Mouse (Mus musculus): ENCODE results near the gene Stard3. TPM values are rescaled to one million over a fixed set of nuclear protein-coding genes. Genes with fewer than 3 reads are reported as not detected.

Stard3 gene
- polyA plus RNA-seq, 1 experiment from 2014 or later: 54.5 TPM

GRCm38 (mm10) chr11:98331401-98331800, 26.8 kb upstream of the Stard3 start:
- WGBS: 45% methylated on average over 1 of the region's 1 CpGs
- Histone ChIP-seq H3K9me3 (replicated peaks) (no peaks in the 10 kb centered on the region), H3K36me3 (no peaks in the 10 kb centered on the region), H3K4me1 (peaks cover 49% of the 10 kb centered on the region), H3K27ac (replicated peaks) (no peak overlapping the region), H3K4me3 (no peak overlapping the region), H3K27me3 (ENCODE audit: low read depth, poor library complexity, severe bottlenecking) (peaks cover 100% of the 10 kb centered on the region)
- no peak for DNase-seq (ENCODE audit: low spot score)

GRCm38 (mm10) chr11:98332186-98332585, 26.0 kb upstream of the Stard3 start:
- H3K36me3 ChIP-seq: no peaks in the 10 kb centered on the region
- no peak overlapping the region for H3K27ac ChIP-seq (replicated peaks)
- peaks cover 43% of the 10 kb centered on the region for H3K4me1 ChIP-seq
- H3K27me3 ChIP-seq (ENCODE audit: low read depth, poor library complexity, severe bottlenecking): peaks cover 100% of the 10 kb centered on the region
- 81% methylated on average over 3 of the region's 3 CpGs for WGBS
- no peak overlapping the region for H3K4me3 ChIP-seq
- H3K9me3 ChIP-seq (replicated peaks): no peaks in the 10 kb centered on the region
- DNase-seq (ENCODE audit: low spot score): no peak

GRCm38 (mm10) chr11:98332841-98333240, 25.3 kb upstream of the Stard3 start:
- no peak for DNase-seq (ENCODE audit: low spot score)
- Histone ChIP-seq H3K27ac (replicated peaks) (no peak overlapping the region), H3K4me1 (peaks cover 37% of the 10 kb centered on the region), H3K27me3 (ENCODE audit: low read depth, poor library complexity, severe bottlenecking) (peaks cover 100% of the 10 kb centered on the region), H3K9me3 (replicated peaks) (no peaks in the 10 kb centered on the region), H3K4me3 (no peak overlapping the region), H3K36me3 (no peaks in the 10 kb centered on the region)
- WGBS: 77% methylated on average over 4 of the region's 4 CpGs

- no peak overlapping the region for H3K4me3 ChIP-seq
- no peaks in the 10 kb centered on the region for H3K9me3 ChIP-seq (replicated peaks)
- no peak for DNase-seq (ENCODE audit: low spot score)
- H3K27me3 ChIP-seq (ENCODE audit: low read depth, poor library complexity, severe bottlenecking): peaks cover 100% of the 10 kb centered on the region
- H3K4me1 ChIP-seq: peaks cover 33% of the 10 kb centered on the region
- no peaks in the 10 kb centered on the region for H3K36me3 ChIP-seq
- 79% methylated on average over 10 of the region's 10 CpGs for WGBS
- no peak overlapping the region for H3K27ac ChIP-seq (replicated peaks)
These were observed 24.9 kb upstream of the Stard3 start for GRCm38 (mm10) chr11:98333263-98333696.

GRCm38 (mm10) chr11:98333981-98334741, 24.0 kb upstream of the Stard3 start:
- no peak for DNase-seq (ENCODE audit: low spot score)
- Histone ChIP-seq H3K9me3 (replicated peaks) (no peaks in the 10 kb centered on the region), H3K36me3 (no peaks in the 10 kb centered on the region), H3K27me3 (ENCODE audit: low read depth, poor library complexity, severe bottlenecking) (peaks cover 100% of the 10 kb centered on the region), H3K4me3 (peak overlapping the region; percentile 39), H3K27ac (replicated peaks) (peak overlapping the region; percentile 33; the same call in 1 of the 2 replicates), H3K4me1 (peaks cover 33% of the 10 kb centered on the region)
- 4% methylated on average over 30 of the region's 41 CpGs for WGBS

GRCm38 (mm10) chr11:98335250-98335649, 22.9 kb upstream of the Stard3 start:
- H3K27ac ChIP-seq (replicated peaks): no peak overlapping the region
- peaks cover 100% of the 10 kb centered on the region for H3K27me3 ChIP-seq (ENCODE audit: low read depth, poor library complexity, severe bottlenecking)
- no peaks in the 10 kb centered on the region for H3K36me3 ChIP-seq
- DNase-seq (ENCODE audit: low spot score): no peak
- peaks cover 32% of the 10 kb centered on the region for H3K4me1 ChIP-seq
- WGBS: 10% methylated on average over 9 of the region's 9 CpGs
- no peak overlapping the region for H3K4me3 ChIP-seq
- no peaks in the 10 kb centered on the region for H3K9me3 ChIP-seq (replicated peaks)

GRCm38 (mm10) chr11:98336245-98337107, 21.7 kb upstream of the Stard3 start:
- H3K36me3 ChIP-seq: no peaks in the 10 kb centered on the region
- no peak for DNase-seq (ENCODE audit: low spot score)
- H3K4me1 ChIP-seq: peaks cover 32% of the 10 kb centered on the region
- H3K27ac ChIP-seq (replicated peaks): no peak overlapping the region
- H3K4me3 ChIP-seq: no peak overlapping the region
- H3K27me3 ChIP-seq (ENCODE audit: low read depth, poor library complexity, severe bottlenecking): peaks cover 100% of the 10 kb centered on the region
- WGBS: 18% methylated on average over 13 of the region's 13 CpGs
- no peaks in the 10 kb centered on the region for H3K9me3 ChIP-seq (replicated peaks)

- H3K36me3 ChIP-seq: no peaks in the 10 kb centered on the region
- no peak for DNase-seq (ENCODE audit: low spot score)
- 0 out of 2 replicates have a peak overlapping the region, but pooled peaks have one; percentile 46 for H3K27ac ChIP-seq (replicated peaks)
- 1% methylated on average over 56 of the region's 57 CpGs for WGBS
- no peaks in the 10 kb centered on the region for H3K9me3 ChIP-seq (replicated peaks)
- peaks cover 100% of the 10 kb centered on the region for H3K27me3 ChIP-seq (ENCODE audit: low read depth, poor library complexity, severe bottlenecking)
- peaks cover 38% of the 10 kb centered on the region for H3K4me1 ChIP-seq
- peak overlapping the region; percentile 57 for H3K4me3 ChIP-seq
These were observed 19.6 kb upstream of the Stard3 start for GRCm38 (mm10) chr11:98338507-98338961.

- no peak for DNase-seq (ENCODE audit: low spot score)
- H3K36me3 ChIP-seq: no peaks in the 10 kb centered on the region
- WGBS: under 1% methylated on average over 19 of the region's 19 CpGs
- peaks cover 100% of the 10 kb centered on the region for H3K27me3 ChIP-seq (ENCODE audit: low read depth, poor library complexity, severe bottlenecking)
- no peak overlapping the region for H3K27ac ChIP-seq (replicated peaks)
- no peaks in the 10 kb centered on the region for H3K9me3 ChIP-seq (replicated peaks)
- peak overlapping the region; percentile 57 for H3K4me3 ChIP-seq
- H3K4me1 ChIP-seq: peaks cover 33% of the 10 kb centered on the region
These were observed 19.1 kb upstream of the Stard3 start for GRCm38 (mm10) chr11:98339071-98339501.

- Histone ChIP-seq H3K4me3 (peak overlapping the region; percentile 57), H3K27me3 (ENCODE audit: low read depth, poor library complexity, severe bottlenecking) (peaks cover 100% of the 10 kb centered on the region), H3K4me1 (peaks cover 26% of the 10 kb centered on the region), H3K27ac (replicated peaks) (no peak overlapping the region), H3K36me3 (no peaks in the 10 kb centered on the region), H3K9me3 (replicated peaks) (no peaks in the 10 kb centered on the region)
- DNase-seq (ENCODE audit: low spot score): no peak
- 7% methylated on average over 11 of the region's 11 CpGs for WGBS
These were observed 18.4 kb upstream of the Stard3 start for GRCm38 (mm10) chr11:98339679-98340287.

GRCm38 (mm10) chr11:98340597-98340996, 17.6 kb upstream of the Stard3 start:
- Histone ChIP-seq H3K36me3 (no peaks in the 10 kb centered on the region), H3K27me3 (ENCODE audit: low read depth, poor library complexity, severe bottlenecking) (peaks cover 100% of the 10 kb centered on the region), H3K4me1 (peaks cover 27% of the 10 kb centered on the region), H3K27ac (replicated peaks) (no peak overlapping the region), H3K9me3 (replicated peaks) (no peaks in the 10 kb centered on the region), H3K4me3 (no peak overlapping the region)
- WGBS: 4% methylated on average over 4 of the region's 4 CpGs
- no peak for DNase-seq (ENCODE audit: low spot score)

- Histone ChIP-seq H3K4me1 (peaks cover 33% of the 10 kb centered on the region), H3K27me3 (ENCODE audit: low read depth, poor library complexity, severe bottlenecking) (peaks cover 100% of the 10 kb centered on the region), H3K4me3 (no peak overlapping the region), H3K36me3 (no peaks in the 10 kb centered on the region), H3K27ac (replicated peaks) (no peak overlapping the region), H3K9me3 (replicated peaks) (no peaks in the 10 kb centered on the region)
- 62% methylated on average over 4 of the region's 4 CpGs for WGBS
- DNase-seq (ENCODE audit: low spot score): no peak
These were observed 17.0 kb upstream of the Stard3 start for GRCm38 (mm10) chr11:98341174-98341573.

Data from midbrain, embryonic 10.5 days (tissue).